Mouse (Mus musculus) lung, postnatal 25 days (tissue): Measurements from ENCODE around the gene Scgb1b24.

Source experiments
- DNase-seq: peaks from one replicate; pipeline ENCODE4 v3.0.0; 2022; ENCODE audit warnings: low spot score

Gene Scgb1b24

GRCm38 (mm10) chr7:33743499-33743898 is at the start of gene Scgb1b24:
Gene Scgb1b24, plus strand, starts transcription at chr7:33743799.
- DNase-seq = no peak

DNA sequence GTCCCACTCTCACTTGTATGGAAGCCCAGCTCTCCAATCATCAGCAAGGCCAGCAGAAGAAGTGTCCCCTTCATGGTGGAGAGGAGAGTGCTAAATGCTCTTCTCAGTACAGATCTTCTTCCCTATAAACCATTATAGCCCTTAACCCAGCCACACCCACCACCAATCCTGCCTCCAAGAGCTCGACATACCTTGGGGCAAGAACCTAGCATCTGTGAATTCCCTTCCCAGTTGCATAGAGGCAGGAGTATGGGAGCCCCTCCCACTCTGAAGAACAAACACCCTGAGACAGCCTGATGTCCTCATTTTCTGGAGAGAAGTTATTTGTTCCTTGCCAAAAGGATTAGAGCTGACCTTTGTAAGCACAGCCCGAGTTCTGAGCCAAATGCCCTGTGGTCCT is 4.4 kb upstream of the Scgb1b24 start, which contains the start of gene Scgb2b24:
Gene Scgb2b24 (minus strand): TSS at position 101 of the 400 bp plus-strand sequence.
- DNase-seq = no peak
